Mouse (Mus musculus) ES-E14 (cell line): ENCODE data around the gene Hoxd12. TPM values are rescaled to one million over a fixed set of nuclear protein-coding genes. Genes with fewer than 3 reads are reported as not detected.

ENCODE experiments used
- DNase-seq: peaks from one replicate; pipeline ENCODE4 v3.0.0-alpha.2; 2013; ENCODE audit warnings: low read depth, low spot score
- H3K27ac ChIP-seq: 2 replicates; pipeline ENCODE4 v1.5.1; 2012; ENCODE audit warnings: low read depth, mild to moderate bottlenecking, low read length, moderate library complexity, mixed read lengths; ENCODE audit not compliant: poor library complexity, insufficient read depth, severe bottlenecking
- H3K36me3 ChIP-seq: 2 replicates; pipeline ENCODE4 v1.6.1; 2012; ENCODE audit warnings: mild to moderate bottlenecking, low read length, moderate library complexity, mixed read lengths; ENCODE audit not compliant: control insufficient read depth, poor library complexity, insufficient read depth, severe bottlenecking
- H3K4me1 ChIP-seq, 2 experiments: fragments of 150-350 bp in 1 of 2; sonication (generic) in 1 of 2; 2 replicates each; pipeline ENCODE4 v1.6.1; 2012; ENCODE audit warnings: low read length in 2 of 2, mild to moderate bottlenecking in 1 of 2, mixed read lengths in 1 of 2; ENCODE audit not compliant: control insufficient read depth in 2 of 2, insufficient read depth in 2 of 2, poor library complexity in 1 of 2
- H3K4me3 ChIP-seq, 2 experiments: fragments of 150-350 bp in 1 of 2; sonication (generic) in 1 of 2; 2 replicates each; pipeline ENCODE4 v1.5.1; 2012; ENCODE audit warnings: low read length in 2 of 2, low read depth in 1 of 2, mild to moderate bottlenecking in 1 of 2, mixed read lengths in 1 of 2; ENCODE audit not compliant: insufficient read depth in 1 of 2, poor library complexity in 1 of 2, severe bottlenecking in 1 of 2
- H3K9ac ChIP-seq: 2 replicates; pipeline ENCODE4 v1.6.1; 2012; ENCODE audit warnings: low read depth, mild to moderate bottlenecking, low read length, mixed read lengths; ENCODE audit not compliant: poor library complexity, insufficient read depth, severe bottlenecking
- H3K9me3 ChIP-seq: fragments of 150-350 bp; sonication (generic); 2 replicates; pipeline ENCODE4 v1.6.1; 2012; ENCODE audit warnings: low read depth, mild to moderate bottlenecking, low read length; ENCODE audit not compliant: control insufficient read depth, insufficient read depth
- CHD2 ChIP-seq: IDR thresholded peaks from 2 replicates; pipeline ENCODE4 v1.6.1; 2014; ENCODE audit warnings: mild to moderate bottlenecking, low read depth, low read length, inconsistent platforms
- HCFC1 ChIP-seq: IDR thresholded peaks from 2 replicates; pipeline ENCODE4 v1.6.1; 2012; ENCODE audit warnings: low read length, inconsistent platforms, borderline replicate concordance; ENCODE audit not compliant: insufficient read depth
- MAFK ChIP-seq: IDR thresholded peaks from 2 replicates; pipeline ENCODE4 v1.6.1; 2014; ENCODE audit warnings: mild to moderate bottlenecking, low read depth, low read length, inconsistent platforms; ENCODE audit not compliant: insufficient read depth
- ZC3H11A ChIP-seq: IDR thresholded peaks from 2 replicates; pipeline ENCODE4 v1.6.1; 2012; ENCODE audit warnings: low read depth, mild to moderate bottlenecking, inconsistent platforms, low read length, borderline replicate concordance
- ZNF384 ChIP-seq: IDR thresholded peaks from 2 replicates; pipeline ENCODE4 v1.6.1; 2012; ENCODE audit warnings: low read depth, low read length, inconsistent platforms
- in situ Hi-C, 2 experiments: fragments of 600-800 bp; cut with MboI; formaldehyde crosslinking; loops; one replicate each; pipeline ENCODE4 v1.15.1; 2025; ENCODE audit warnings: low sequenced_read_pairs in 2 of 2, inconsistent platforms in 1 of 2; ENCODE audit not compliant: unreplicated experiment in 2 of 2
- total RNA-seq: library from RNA; depleted of rRNA; stranded (reverse); fragments of 300-350 nt; gene quantifications from 2 replicates; pipeline ENCODE4 v1.2.3, GENCODE M21; 2012

Hoxd12 gene
- total RNA-seq, 1 experiment, result not detected

DNA sequence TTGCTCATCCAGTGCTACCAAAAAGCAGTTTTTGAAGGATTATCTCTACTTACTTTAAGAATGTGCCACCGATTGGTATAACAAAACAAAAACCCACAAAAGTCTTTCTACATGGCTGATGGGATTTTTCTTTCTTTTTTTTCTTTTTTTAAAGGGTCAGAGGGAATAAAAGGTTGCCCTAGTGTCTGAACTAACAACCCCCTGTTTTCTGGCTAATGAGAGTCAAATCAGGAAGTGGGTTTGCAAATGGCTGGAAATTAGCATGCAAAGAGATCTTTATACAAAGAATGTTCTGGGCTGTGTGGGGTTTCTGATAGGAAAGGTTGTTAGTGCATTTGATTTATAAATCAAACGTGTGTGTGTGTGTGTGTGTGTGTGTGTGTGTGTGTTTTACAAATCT lies 45.6 kb downstream of the Hoxd12 start:
- Histone ChIP-seq H3K36me3 (no peaks in the 10 kb centered on the region), H3K4me1 (peaks cover 0 to 12% of the 10 kb centered on the region in 2 experiments; a peak in 1 of 4 replicates), H3K9me3 (no peaks in the 10 kb centered on the region), H3K9ac (no peak overlapping the region), H3K4me3 (no peak overlapping the region), H3K27ac (no peak overlapping the region)
- TF ChIP-seq ZNF384 (no peak), HCFC1 (no peak), CHD2 (no peak), MAFK (no peak), ZC3H11A (no peak)
- in situ Hi-C loops, result loop anchor here (25.0 kb wide), 2 partner anchors 592 to 867 kb away; no protein-coding TSS in a partner anchor
- no peak for DNase-seq

DNA sequence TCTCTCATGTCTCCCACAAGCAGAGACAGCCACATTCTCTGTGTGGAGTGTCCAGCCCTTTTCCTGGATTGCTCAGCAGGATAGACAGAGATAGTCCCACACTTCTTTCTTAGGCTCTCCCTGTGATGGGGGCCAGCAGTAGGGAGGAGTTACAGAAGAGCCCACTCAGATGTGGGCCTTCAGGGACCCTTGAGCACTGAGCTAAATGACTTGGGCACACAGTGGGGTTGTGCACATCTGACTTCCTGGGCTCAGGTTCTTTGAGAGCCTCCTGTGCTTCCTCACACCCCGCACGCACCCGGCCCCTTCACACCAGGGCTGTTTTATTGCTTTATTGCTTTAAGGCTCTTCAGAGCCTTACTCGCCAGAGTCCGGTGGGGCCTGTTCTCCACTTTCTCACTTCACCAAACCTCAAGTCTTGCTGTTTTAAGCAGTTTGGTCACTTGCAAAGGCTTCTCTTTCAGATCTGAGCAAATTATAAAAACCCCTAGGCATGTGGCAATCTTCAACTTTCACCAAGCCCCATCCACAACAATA lies 46.2 kb downstream of the Hoxd12 start:
- H3K4me3 ChIP-seq, result no peak overlapping the region
- H3K36me3 ChIP-seq, result no peaks in the 10 kb centered on the region
- H3K27ac ChIP-seq, result no peak overlapping the region
- in situ Hi-C loops, result loop anchor here (25.0 kb wide), 2 partner anchors 591 to 866 kb away; no protein-coding TSS in a partner anchor
- H3K4me1 ChIP-seq, result peaks cover 0 to 12% of the 10 kb centered on the region in 2 experiments; a peak in 1 of 4 replicates
- no peak overlapping the region for H3K9ac ChIP-seq
- no peaks in the 10 kb centered on the region for H3K9me3 ChIP-seq
- TF ChIP-seq CHD2, result no peak
- no peak for TF ChIP-seq MAFK
- DNase-seq, result no peak

DNA sequence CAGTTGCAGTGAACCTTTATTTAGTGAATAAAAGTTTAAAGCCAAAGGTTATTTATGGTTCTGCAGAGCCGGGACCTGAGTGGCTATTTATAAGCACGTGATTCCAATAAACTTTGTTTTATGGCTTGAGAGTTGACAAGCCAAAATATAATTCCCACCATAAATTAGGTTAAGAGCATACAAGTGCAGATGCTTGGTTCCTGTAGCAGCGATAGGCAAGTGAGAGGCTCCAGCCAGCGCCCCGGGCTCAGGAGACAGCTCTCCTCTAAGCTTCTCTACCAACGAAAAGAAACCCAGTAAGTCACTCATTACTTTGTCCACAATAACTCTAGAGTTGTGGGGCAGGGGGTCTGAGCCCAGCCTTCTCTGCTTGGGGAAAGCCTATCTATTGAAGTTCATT lies 47.1 kb downstream of the Hoxd12 start:
- Histone ChIP-seq H3K27ac (no peak overlapping the region), H3K4me1 (peaks cover 0 to 12% of the 10 kb centered on the region in 2 experiments; a peak in 1 of 4 replicates), H3K4me3 (no peak overlapping the region), H3K9ac (no peak overlapping the region), H3K36me3 (no peaks in the 10 kb centered on the region), H3K9me3 (no peaks in the 10 kb centered on the region)
- no peak for DNase-seq
- in situ Hi-C loops, result loop anchor here (25.0 kb wide), 2 partner anchors 590 to 865 kb away; no protein-coding TSS in a partner anchor
- TF ChIP-seq ZNF384 (no peak), ZC3H11A (no peak), MAFK (no peak), CHD2 (no peak), HCFC1 (no peak)

DNA sequence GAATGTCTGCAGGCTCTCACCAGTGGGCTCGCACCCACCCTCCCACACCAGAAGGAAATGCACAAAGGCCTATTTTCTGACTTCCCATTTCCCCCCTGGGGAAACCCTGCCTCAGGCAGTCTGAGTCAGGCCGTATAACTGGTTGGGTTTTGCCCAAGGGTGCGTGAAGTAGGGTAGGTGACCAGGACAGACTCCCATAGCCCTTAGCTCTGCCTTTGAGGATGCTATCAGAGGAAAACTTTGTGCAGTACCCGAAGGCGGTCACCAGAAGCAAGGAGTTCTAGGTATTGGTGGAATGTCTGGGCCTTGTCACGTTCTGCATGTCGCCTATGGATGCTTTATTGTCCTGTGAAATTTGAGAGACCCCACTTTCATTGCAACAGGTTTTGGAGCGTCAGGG lies 48.1 kb downstream of the Hoxd12 start:
- Histone ChIP-seq H3K9ac (no peak overlapping the region), H3K4me1 (peaks cover 0 to 12% of the 10 kb centered on the region in 2 experiments; a peak in 1 of 4 replicates), H3K4me3 (no peak overlapping the region), H3K9me3 (no peaks in the 10 kb centered on the region), H3K36me3 (no peaks in the 10 kb centered on the region), H3K27ac (no peak overlapping the region)
- DNase-seq, result no peak
- in situ Hi-C loops, result loop anchor here (25.0 kb wide), 2 partner anchors 589 to 864 kb away; no protein-coding TSS in a partner anchor
- TF ChIP-seq ZC3H11A (no peak), ZNF384 (no peak), CHD2 (no peak), MAFK (no peak), HCFC1 (no peak)
